Mouse (Mus musculus) spleen, adult 12 weeks (tissue): ENCODE data around the gene Crybg2.

Experiments
- DNase-seq: peaks from one replicate; pipeline ENCODE4 v3.0.0; 2022; ENCODE audit warnings: low spot score

Gene Crybg2

GRCm38 (mm10) chr4:134120916-134121315 lies 60.3 kb downstream of the Crybg2 start:
- DNase-seq, result no peak

GRCm38 (mm10) chr4:134121571-134121970 lies 61.0 kb downstream of the Crybg2 start:
- no peak for DNase-seq

- no peak for DNase-seq
These were observed 61.7 kb downstream of the Crybg2 start for GRCm38 (mm10) chr4:134122281-134122680.

- no peak for DNase-seq
These were observed 62.5 kb downstream of the Crybg2 start for GRCm38 (mm10) chr4:134123147-134123546.

GRCm38 (mm10) chr4:134123680-134124551 lies 63.3 kb downstream of the Crybg2 start:
- no peak for DNase-seq

GRCm38 (mm10) chr4:134125383-134126060 lies 64.9 kb downstream of the Crybg2 start:
- no peak for DNase-seq

- DNase-seq, result no peak
These were observed 65.9 kb downstream of the Crybg2 start for GRCm38 (mm10) chr4:134126300-134127120.

- DNase-seq, result no peak
These were observed 66.5 kb downstream of the Crybg2 start for GRCm38 (mm10) chr4:134127121-134127455.

- DNase-seq, result no peak
These were observed 67.2 kb downstream of the Crybg2 start for GRCm38 (mm10) chr4:134127793-134128192.

GRCm38 (mm10) chr4:134128221-134128982 lies 67.8 kb downstream of the Crybg2 start, which contains the start of gene Sh3bgrl3:
Gene Sh3bgrl3 (minus strand): TSS chr4:134128789.
- peak; percentile 72 for DNase-seq

- DNase-seq, result no peak
These were observed 68.4 kb downstream of the Crybg2 start for GRCm38 (mm10) chr4:134128983-134129362.

- no peak for DNase-seq
These were observed 68.9 kb downstream of the Crybg2 start for GRCm38 (mm10) chr4:134129482-134129881.

GRCm38 (mm10) chr4:134132117-134132516 lies 71.5 kb downstream of the Crybg2 start:
- no peak for DNase-seq

- no peak for DNase-seq
These were observed 72.0 kb downstream of the Crybg2 start for GRCm38 (mm10) chr4:134132519-134133095.

- DNase-seq, result no peak
These were observed 75.8 kb downstream of the Crybg2 start for GRCm38 (mm10) chr4:134136280-134136926.

- DNase-seq, result no peak
These were observed 78.2 kb downstream of the Crybg2 start for GRCm38 (mm10) chr4:134138857-134139256.
